Mouse (Mus musculus): ENCODE results near the gene Dchs1. TPM values are rescaled to one million over a fixed set of nuclear protein-coding genes. Genes with fewer than 3 reads are reported as not detected.
"Not testable (repeated sequence)": the region's sequence is repeated elsewhere in the genome, so short reads cannot be mapped to it uniquely, and the experiment has no call there.

Dchs1 gene
- polyA plus RNA-seq, 3 experiments from 2014 or later, result 0.08 TPM; not detected in 2

DNA sequence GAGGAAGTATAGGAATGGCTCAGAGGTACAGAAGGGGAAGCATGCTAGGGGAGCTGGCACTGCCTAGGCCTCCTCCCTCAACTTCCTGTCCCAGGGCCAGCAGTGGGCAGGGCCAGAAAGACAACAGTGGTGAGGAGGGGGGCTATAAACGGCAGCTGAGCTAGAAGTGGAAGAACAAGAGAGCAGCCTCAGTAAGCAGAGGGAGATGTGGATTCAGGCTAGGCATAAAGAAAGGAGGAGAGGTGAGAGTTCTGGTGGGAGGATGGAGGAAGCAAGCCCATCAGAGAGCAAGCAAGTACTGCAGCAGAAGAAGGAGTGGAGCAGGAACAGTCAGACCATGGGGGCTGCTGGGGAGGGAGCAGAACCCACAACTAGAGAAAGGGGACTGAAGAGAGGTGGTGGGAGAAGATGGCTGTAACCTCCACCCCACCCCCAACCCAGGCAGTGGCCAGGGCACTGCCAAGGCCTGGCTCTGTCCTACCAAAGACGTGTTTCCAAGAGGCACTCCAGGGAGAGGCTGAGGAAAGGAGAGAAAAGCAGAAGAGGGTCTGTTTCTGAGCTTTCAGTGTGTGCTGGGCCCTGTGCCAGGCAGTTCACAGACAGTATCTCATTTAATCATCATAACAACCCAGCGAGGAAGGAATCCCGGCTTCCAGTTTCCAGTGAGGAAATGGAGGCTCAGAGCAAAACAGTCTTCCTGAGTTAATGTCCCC is 8.7 kb downstream of the Dchs1 start:
- peak; percentile 38 for ATAC-seq

DNA sequence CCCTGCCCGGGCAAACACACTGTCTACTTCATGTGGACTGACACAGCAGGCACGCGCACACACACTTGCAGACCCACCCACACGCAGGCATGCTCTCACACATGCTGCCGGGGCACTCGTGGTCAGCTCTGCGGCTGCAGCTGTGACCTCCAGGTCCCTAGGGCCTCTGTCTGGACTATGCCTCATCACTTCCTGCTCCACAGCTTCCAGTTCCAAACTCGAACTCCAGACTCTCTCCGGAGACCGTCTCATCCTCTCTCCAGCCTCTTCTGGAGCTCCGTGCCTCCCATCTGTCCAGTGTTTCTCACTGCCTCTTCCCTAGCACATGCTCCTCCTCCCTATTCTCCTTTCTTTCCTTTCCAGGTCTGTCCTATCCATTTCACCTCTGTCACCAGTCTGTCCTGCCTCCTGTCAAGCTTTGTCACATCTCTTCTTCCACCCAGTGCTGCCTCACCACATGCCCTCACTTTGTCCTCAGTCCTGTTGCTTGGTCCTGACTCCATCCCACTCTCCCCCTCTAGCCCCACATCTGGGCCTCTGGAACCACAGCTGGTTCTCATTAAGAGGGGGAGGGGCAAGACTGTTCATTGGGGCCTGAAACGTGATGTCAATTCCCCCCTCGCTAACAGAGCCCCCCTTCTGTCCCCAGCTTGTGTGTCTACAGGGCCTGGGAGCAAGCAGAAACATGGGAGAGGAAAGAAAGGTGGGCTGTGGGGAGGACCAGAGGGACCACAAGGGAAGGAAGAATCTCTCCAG is 9.5 kb downstream of the Dchs1 start:
- no peak for ATAC-seq

DNA sequence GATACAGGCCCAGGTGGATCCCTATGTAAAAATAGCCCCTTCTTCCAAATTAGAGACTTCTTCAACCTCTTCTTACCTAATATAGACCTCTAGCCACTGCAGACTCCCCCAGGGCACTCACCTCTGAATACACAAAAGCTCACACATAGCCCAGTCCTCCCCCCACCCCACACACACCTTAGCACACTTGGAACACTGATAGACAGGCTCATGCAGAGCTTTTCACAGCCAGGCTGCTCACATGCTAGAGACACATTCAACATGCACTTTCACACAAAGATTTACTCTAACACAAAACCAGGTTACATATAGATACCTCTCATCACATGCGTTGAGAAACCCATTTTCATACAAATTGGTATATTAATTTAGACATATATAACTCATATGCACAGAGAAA is 10.1 kb downstream of the Dchs1 start:
- no peak for ATAC-seq

DNA sequence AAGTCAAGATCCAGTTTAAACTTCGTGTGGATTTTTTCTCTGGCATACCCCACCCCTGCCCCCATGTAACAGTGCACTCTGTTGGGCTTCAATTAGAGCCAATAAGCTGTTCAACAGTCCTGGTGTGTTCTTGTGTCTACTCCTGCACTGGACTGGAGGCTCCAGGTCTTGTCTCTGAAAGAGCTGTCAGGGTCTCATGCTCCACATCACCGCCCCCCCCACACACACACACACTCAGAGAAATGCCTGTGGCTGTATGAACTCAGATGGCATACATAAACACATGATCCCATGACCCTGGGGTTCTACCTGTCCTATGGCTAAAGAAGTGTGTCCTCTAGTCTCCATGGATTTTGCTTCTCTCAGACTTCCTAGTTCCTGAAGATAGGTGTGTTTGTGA is 11.4 kb downstream of the Dchs1 start:
- no peak for ATAC-seq

DNA sequence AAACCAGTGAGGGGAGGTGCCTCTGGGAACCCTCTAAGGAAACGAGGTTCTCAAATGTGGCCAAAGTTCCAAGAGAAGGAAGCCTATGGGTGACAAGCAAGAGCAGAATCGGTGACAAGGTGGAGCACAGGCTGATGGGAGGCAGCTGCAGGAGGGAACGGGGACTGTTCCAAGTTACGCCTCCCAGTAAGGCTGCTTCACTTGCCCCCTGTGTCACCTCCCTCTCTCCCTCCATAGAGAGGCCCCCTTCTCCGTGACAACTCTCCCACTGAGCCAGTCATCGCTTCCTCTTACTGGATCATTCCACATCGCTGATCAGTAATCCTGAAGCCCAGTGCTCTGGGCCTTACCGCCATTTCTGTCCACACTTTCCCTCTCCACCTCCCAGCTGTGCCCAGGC is 12.8 kb downstream of the Dchs1 start:
- no peak for ATAC-seq

DNA sequence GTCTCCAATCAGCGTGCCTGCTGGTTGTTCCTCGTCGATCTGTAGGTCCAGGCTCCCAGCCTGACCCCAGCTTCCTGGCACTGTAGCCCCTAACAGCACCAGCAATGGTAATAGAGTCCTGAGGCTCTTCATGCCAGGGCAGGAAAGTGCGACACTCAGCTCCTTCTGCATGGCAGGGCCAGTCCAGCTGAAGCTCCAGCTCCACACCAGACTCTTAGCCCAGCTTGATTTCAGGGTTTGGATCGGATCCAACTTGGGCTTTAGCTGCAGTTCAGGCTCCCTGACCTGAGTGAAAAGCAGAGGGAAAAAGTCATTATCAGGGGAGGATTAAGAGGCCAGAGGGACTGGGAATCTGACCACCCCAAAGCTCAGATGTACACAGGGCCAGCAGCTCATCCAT is 14.4 kb downstream of the Dchs1 start:
- no peak for ATAC-seq

DNA sequence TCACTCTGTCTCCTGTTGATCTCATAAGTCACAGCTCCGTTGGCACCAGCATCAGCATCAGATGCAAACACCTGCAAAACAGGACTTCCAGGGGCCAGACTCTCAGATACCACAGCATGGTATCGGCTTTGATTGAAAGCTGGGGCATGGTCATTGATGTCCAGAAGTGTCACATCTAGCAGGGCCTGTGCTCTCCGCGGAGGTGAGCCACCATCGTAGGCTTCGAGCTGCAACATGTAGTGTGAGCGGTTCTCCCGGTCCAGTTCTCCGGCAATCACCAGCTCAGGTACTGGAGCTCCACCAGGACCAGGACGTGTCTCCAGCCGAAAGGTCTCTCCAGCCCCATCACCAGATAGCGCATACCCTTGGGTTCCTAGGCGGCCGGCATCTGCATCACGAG is 15.1 kb downstream of the Dchs1 start:
- ATAC-seq, result no peak

DNA sequence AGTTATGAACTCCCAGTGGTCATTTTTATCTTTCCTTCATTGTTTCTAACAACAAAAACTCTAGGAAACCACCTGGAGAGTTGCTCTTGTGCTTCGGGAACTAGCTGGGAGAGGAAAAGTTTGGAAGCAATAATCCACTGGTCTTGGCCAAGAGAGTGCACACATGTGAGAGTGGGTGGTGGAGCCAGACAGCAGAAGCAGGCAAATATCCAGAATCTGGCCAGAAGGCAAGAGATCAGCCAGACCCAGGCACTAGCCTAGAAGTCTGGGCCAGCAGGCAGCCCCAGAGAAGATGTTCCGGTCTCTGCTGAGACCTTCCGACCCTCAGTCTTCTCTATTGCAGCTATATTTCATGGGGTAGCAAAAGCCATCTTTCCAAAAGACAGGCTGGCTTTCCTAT is 17.5 kb downstream of the Dchs1 start:
- no peak for ATAC-seq

DNA sequence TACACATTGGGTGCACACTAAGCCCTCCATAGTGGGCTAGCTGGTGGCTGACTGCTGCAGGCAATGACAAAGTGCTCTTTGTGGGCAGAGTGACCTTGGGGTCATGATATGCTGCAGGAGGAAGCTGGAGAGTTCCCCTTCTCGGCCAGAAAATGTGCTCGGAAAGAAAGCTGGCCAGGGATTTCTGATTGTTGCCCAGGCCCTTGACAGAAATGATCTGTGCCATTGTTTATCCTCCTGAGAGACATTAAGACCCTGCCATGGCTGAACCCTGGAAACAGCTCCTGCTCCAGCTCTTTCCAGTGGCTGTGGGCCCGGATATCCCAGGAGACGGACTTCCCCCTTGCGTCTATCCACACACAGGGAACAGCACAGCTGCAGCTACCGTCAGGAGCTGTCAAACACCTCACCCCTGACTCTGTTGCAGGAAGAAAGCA is 19.7 kb downstream of the Dchs1 start:
- no peak for ATAC-seq

DNA sequence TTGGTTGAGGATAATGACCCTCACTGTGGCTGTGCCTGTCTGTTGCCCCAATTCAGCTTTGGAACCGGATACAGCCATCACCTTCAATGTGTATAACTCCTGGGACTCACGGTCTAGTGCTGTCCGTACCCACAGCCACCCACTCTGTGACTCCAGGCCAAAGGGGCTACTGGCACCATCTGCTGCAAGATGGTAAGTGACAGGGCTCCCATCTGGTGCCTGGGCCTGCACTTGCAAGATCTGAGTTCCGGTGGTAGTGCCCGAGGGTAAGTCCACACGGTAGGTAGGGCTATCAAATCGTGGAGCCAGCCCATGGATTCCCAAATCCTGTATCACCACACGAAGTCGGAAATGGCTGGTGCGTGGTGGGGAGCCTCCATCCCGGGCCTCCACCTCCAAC is 23.1 kb downstream of the Dchs1 start:
- no peak for ATAC-seq

DNA sequence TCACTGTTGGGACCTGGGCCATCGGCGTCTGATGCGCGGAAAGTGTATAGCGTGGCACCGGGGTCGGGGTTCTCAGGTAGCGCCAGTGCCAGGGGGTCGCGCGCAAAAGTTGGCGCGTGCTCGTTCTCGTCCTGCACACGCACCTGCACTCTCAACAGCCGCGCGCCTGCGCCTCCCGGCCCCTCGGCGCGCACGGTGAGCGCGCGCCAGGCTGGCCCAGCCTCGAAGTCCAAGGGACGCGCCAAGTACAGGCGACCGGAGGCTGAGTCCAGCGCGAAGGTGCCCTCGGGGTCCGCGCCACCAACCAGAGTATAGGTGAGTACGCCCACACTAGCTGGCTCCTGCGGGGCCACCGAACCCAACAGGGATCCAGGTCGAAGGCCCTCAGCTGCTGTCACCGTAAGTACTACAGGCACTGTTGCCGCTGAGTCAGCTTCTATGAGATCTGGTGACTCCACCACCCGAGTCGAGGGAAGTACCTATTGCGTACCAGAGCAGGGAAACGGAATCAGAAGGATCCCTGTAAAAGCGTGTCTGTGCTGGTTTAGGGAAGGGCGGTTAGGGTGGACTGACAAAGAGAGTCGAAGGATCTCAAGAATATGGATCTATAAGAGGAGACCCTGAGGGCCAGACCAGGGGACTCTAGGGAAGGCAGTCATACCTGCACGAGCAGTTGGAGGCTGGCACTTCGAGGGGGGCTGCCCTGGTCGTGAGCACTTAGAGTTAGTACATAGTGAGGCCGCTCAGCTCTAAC is 24.8 kb downstream of the Dchs1 start:
- no peak for ATAC-seq

DNA sequence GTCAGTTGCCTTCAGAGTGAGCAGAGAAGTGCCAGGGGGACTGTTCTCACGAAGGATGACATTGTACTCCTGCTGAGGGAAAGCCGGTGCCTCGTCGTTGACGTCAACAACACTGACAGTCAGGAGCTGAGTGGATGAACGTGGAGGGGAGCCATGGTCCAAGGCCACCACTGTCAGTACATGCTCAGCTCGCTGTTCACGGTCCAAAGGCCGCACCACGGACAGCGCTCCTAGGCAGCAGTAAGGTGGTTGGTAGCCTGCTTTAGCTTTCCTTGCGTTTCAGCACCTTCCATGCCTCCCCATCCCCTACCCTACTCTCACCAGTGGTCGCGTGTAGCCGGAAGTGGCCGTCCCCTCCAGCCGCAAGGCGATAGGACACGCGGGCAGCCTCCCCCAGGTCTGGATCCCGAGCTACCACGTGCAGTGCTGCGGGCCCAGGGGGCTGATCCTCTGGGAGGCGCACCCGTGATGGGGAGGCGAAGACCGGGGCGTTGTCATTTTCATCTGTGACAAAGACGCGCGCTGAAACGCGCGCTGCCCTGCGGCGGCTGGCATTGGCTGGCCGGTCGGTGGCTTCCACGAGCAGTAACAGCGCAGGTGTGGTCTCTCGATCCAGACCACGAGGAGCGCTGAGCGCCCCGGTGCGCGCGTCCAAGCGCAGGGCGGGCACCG is 25.5 kb downstream of the Dchs1 start:
- no peak for ATAC-seq

DNA sequence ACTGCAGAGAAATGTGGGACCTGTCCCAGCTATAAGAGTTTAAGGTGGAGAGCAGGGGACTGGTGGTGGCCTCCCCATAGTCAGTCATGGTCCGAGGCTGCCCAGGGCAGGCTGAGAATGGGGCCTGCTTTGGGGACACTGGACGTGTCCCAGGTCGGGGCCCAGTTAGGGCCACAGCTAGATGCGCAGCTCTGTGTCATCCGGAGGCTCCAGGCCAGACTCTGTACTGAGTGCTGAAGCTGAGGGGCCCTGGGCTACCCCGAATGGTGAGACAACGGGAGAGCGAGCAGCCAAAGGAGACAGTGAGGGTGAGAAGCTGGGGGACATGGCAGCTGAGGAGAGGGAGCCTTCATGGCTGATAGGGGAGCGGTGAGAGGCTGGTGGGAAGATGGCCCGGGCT is 34.2 kb downstream of the Dchs1 start:
- ATAC-seq, result no peak

DNA sequence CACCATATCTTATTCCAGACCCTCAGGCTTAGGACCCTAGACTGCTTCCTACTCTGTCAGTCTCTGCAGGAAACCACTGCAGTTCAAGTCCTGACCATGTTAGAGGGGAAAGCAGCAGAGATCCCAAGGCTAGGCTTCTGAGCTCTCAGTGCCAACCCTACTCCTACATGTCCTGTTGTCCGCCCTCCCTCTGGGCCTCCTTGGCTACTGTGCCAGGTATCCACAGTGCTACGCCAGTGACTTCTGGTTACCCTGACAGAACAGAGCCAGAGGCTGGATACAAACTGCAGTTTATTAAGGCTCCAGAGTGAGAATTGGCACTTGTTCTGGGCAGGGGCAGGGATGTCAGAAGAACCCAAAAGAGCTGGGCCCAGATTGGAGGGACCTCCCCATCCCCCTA is 34.7 kb downstream of the Dchs1 start:
- ATAC-seq, result no peak

DNA sequence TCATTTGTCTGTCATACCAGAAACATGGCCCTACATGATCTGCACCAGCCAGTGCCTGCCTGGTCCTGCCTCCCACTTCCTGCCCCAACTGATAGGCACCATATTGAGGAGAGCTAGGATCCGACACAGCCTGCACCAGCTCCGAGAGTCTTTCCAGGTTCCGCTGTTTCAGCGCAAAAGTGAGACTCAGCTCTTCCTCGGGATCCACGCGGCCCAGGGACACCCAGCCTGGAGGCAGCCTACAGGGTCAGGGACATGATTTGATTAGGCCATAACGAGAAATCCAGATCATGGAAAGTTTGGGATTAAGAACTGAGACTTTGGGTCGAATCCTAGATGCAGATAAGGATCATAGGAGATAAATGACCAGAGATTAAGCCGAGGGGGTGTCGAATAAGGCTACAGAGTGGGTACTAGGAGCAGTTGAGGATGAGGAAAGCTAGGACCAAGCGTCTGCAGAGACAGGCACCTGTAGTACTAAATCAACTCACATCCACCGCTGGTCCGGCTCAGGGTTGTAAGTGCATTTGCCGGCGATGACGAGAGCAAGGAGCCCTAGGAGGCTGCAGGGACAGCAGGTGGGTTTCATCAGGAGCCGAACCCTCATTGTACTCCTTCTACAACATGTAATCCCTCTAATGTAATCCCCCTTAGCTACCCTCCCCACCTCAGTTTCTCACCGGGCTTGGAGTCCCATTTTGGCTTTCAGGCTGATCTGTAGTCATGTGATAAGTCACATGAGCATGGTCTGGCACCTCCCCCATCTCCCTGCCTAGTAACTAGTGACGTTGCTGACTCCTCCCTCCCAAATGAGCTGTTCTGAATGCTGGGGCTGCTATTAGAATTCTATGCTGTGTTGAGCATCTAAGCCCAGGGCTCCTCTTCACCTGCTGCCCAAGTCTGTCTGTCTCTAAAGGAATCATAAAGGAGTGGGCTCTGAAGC is 35.7 kb downstream of the Dchs1 start, which contains the start of gene Tpp1:
Gene Tpp1, minus strand, starts transcription at position 745 of the 943 bp plus-strand sequence.
- ATAC-seq, result peak; percentile 100

DNA sequence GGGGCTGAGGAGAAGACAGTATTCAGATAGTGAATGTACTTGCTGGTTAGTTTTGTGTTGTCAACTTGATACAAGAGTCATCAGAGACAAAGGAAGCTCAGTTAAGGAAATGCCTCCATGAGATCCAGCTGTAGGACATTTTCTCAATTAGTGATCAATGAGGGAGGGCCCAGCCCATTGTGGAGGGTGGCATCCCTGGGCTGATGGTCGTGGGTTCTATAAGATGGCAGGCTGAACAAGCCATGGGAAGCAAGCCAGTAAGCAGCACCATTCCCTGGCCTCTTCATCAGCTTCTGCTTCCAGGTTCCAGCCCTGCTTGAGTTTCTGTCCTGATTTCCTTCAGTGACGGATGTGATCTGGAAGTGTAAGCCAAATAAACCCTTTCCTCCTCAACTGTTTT is 39.7 kb downstream of the Dchs1 start:
- ATAC-seq, result no peak

DNA sequence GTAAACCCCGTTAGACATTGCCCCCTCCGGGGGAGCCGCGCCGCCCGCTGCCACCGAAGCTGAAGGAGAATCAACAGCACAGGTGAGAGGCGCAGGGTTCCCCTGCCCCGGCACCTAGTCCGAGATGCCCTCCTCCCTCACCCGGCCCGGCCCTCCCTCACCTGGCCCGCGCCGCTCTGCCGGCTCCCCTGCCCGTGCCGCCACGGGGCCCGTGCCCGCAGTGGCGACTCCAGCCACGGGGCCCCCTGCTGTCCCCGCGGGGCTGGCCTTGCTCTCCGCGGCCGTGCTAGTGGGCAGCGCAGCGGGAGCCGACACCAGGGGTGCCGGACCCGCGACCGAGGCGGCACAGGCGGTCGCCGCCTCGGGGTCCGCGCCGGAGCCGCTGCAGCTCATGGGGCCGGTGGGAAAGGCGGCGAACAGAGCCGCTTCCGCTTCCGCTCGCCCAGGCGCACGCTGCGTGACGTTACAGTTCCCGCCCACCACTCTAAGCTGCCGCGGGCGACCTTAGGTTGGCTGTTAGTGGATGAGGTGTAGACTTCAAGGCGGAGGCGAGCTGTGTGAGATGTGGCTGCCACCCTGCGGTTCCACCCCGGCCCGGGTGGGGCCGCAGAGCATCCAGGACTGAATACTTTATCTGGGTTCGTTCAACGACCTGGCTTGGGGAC is 43.4 kb downstream of the Dchs1 start, which contains the start of gene Taf10:
Gene Taf10, minus strand, starts transcription at position 436 of the 665 bp plus-strand sequence.
- peak; percentile 99 for ATAC-seq

DNA sequence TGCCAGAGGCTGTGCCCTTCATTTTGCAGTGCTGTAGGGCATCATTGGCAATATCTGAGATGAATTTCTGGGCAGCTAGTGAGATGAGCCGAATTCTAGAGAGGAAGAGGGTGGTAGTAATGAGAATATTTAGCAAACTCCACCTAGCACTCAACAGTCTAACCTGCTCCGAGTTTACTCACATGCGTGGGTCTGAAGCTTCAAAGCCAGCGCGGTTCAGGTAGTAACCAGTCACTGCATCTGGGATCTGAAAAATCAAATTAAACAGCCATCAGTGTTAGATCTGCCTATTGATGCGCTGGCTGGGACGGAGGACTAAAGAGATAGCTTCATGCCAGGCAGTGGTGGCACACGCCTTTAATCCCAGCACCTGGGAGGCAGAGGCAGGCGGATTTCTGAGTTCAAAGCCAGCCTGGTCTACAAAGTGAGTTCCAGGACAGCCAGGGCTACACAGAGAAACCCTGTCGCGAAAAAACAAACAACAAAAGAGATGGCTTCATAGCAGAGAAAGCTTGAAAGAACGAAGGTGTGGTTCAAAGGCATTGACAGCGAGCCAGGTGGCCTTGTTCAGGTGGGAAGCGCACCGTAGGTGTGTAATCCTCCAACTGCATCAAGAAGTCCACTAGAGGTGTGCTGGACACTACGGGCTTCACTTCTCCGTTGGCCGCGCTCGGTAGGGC is 44.1 kb downstream of the Dchs1 start:
- not testable (repeated sequence) for ATAC-seq

DNA sequence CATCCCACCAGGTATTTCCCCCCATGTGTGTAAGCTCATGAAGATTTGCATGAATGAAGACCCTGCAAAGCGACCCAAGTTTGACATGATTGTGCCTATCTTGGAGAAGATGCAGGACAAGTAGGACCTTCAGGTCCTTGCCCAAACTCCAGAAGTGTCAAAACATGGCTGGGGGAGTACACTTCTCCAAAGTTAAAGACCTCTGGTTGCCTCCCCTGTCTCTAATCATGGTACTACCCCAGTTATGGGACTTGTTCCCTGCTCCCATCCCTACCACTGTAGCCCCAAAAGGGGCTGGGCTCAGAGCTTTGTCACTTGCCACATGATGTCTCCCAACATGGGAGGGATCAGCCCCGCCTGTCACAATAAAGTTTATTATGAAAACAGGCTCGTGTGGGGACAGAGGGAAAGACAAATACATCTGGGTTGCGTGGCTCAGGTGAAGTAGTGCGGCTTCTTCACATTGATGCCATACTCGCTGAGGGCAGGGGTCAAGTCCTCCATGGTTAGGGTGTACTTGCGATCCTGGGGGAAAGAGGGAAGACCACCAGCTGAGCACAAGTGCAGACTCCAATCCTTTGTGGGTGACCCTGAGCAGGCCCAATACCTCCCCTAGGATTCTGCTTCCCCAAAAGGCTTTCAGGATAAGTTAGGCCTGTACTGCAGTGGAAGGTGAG is 44.8 kb downstream of the Dchs1 start:
- ATAC-seq, result not testable (repeated sequence)

DNA sequence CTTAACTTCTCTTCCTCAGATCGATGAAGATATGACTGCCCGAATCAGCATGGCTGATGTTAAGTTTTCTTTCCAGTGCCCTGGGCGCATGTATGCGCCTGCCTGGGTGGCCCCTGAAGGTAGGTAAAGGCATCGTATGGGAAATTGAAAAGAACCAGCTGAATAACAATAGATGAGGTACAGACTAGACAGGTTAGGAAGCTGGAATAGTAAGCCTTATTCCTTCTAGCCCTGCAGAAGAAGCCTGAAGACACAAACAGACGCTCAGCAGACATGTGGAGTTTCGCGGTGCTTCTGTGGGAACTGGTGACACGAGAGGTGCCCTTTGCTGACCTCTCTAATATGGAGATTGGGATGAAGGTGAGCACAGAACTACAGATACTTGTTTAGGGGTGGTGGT is 45.5 kb downstream of the Dchs1 start:
- no peak for ATAC-seq
